Mouse (Mus musculus): ENCODE measurements at regions not wholly inside any gene's neighbourhood (a gene's known extent, or its start where the extent isn't known, plus 50 kb on each side); places are given as distances from the start of the nearest gene placed in this dataset.

GRCm38 (mm10) chr2:160075694-160076093 is 258.3 kb downstream of the Gm826 start:
- Histone ChIP-seq H3K36me3 (replicated peaks) (no peaks in the 10 kb centered on the region), H3K4me3 (no peak overlapping the region), H3K27ac (no peak overlapping the region), H3K9me3 (no peaks in the 10 kb centered on the region), H3K27me3 (ENCODE audit: poor library complexity, severe bottlenecking) (peaks cover 5% of the 10 kb centered on the region; the same call in 1 of the 2 replicates), H3K4me1 (no peaks in the 10 kb centered on the region)
- 85% methylated on average over 3 of the region's 3 CpGs for WGBS
- no peak for DNase-seq (ENCODE audit: extremely low spot score, low spot score)

- 92% methylated on average over 2 of the region's 2 CpGs for WGBS
- no peak for DNase-seq (ENCODE audit: extremely low spot score, low spot score)
- Histone ChIP-seq H3K27me3 (ENCODE audit: poor library complexity, severe bottlenecking) (peaks cover 44% of the 10 kb centered on the region), H3K36me3 (replicated peaks) (no peaks in the 10 kb centered on the region), H3K4me3 (no peak overlapping the region), H3K27ac (no peak overlapping the region), H3K9me3 (no peaks in the 10 kb centered on the region), H3K4me1 (peaks cover 18% of the 10 kb centered on the region)
These were observed 263.5 kb downstream of the Gm826 start for GRCm38 (mm10) chr2:160070441-160070840.

GRCm38 (mm10) chr2:160068772-160069171 is 265.2 kb downstream of the Gm826 start:
- Histone ChIP-seq H3K4me3 (no peak overlapping the region), H3K27me3 (ENCODE audit: poor library complexity, severe bottlenecking) (peaks cover 61% of the 10 kb centered on the region), H3K4me1 (peaks cover 18% of the 10 kb centered on the region), H3K36me3 (replicated peaks) (no peaks in the 10 kb centered on the region), H3K9me3 (no peaks in the 10 kb centered on the region), H3K27ac (no peak overlapping the region)
- DNase-seq (ENCODE audit: extremely low spot score, low spot score), result no peak
- WGBS, result 87% methylated on average over 4 of the region's 4 CpGs

- Histone ChIP-seq H3K4me1 (peaks cover 18% of the 10 kb centered on the region), H3K4me3 (no peak overlapping the region), H3K27ac (no peak overlapping the region), H3K9me3 (no peaks in the 10 kb centered on the region), H3K27me3 (ENCODE audit: poor library complexity, severe bottlenecking) (peaks cover 70% of the 10 kb centered on the region), H3K36me3 (replicated peaks) (no peaks in the 10 kb centered on the region)
- 87% methylated on average over 9 of the region's 9 CpGs for WGBS
- no peak for DNase-seq (ENCODE audit: extremely low spot score, low spot score)
These were observed 266.1 kb downstream of the Gm826 start for GRCm38 (mm10) chr2:160067904-160068303.

GRCm38 (mm10) chr2:160066491-160067303 is 267.3 kb downstream of the Gm826 start:
- 48% methylated on average over 6 of the region's 6 CpGs for WGBS
- no peak for DNase-seq (ENCODE audit: extremely low spot score, low spot score)

GRCm38 (mm10) chr2:160062148-160062937 is 271.6 kb downstream of the Gm826 start:
- Histone ChIP-seq H3K27me3 (ENCODE audit: poor library complexity, severe bottlenecking) (peaks cover 56% of the 10 kb centered on the region), H3K9me3 (no peaks in the 10 kb centered on the region), H3K4me3 (no peak overlapping the region), H3K4me1 (peaks cover 18% of the 10 kb centered on the region), H3K27ac (no peak overlapping the region), H3K36me3 (replicated peaks) (no peaks in the 10 kb centered on the region)
- no peak for DNase-seq (ENCODE audit: extremely low spot score, low spot score)
- 74% methylated on average over 4 of the region's 4 CpGs for WGBS

More at GRCm38 (mm10) chr2:160066491-160067303, 267.3 kb downstream of the Gm826 start:
- Histone ChIP-seq H3K4me3 (no peak overlapping the region), H3K9me3 (no peaks in the 10 kb centered on the region), H3K4me1 (peaks cover 18% of the 10 kb centered on the region), H3K27ac (no peak overlapping the region), H3K36me3 (replicated peaks) (no peaks in the 10 kb centered on the region), H3K27me3 (ENCODE audit: poor library complexity, severe bottlenecking) (peaks cover 82% of the 10 kb centered on the region)

DNA sequence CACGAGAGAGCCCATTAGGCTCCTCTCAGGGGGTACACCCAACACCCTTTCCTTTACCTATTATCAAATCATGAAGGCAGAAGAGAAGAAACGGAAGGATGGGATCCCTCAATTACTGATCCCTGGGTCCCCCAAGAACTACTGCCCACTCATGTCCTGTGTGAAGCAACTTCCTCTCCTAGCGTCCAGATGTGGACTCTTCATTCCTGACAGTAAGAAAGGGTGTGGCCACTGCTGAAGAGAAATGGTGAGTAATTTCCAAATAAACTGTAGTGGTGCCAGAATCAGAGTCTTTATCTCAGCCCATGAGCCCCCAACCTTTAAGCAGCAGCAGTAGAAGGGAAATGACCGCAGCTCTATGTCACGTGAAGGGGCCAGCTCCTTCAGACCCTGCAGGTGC is 273.9 kb downstream of the Gm826 start:
- WGBS, result 87% methylated on average over 5 of the region's 5 CpGs
- no peak overlapping the region for H3K4me3 ChIP-seq
- H3K27me3 ChIP-seq (ENCODE audit: poor library complexity, severe bottlenecking), result peaks cover 39% of the 10 kb centered on the region
- no peaks in the 10 kb centered on the region for H3K4me1 ChIP-seq
- no peak for DNase-seq (ENCODE audit: extremely low spot score, low spot score)
- no peak overlapping the region for H3K27ac ChIP-seq
- no peaks in the 10 kb centered on the region for H3K36me3 ChIP-seq (replicated peaks)
- no peaks in the 10 kb centered on the region for H3K9me3 ChIP-seq

DNA sequence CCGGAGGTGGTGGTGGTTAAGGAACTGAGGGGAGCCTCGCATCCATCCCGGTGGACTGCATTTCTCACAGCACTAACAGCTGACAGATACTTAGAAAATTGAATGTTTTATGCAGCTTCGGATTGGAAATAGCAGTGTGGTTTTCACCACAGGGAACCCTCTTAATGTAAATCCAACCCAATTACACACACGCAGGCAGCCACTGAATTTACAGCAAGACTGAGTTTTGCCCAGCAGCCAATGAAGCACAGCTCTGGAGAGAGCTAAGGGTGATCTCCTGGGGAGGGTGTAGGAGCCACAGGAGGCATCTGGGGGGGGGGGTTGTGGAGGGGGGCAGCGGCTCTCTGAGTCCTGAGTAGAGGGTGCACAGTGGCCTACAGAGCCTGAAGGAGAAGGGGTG is 276.8 kb downstream of the Gm826 start:
- H3K4me1 ChIP-seq, result no peaks in the 10 kb centered on the region
- WGBS, result 58% methylated on average over 6 of the region's 6 CpGs
- DNase-seq (ENCODE audit: extremely low spot score, low spot score), result no peak

GRCm38 (mm10) chr2:160054411-160054810 is 279.6 kb downstream of the Gm826 start:
- no peak overlapping the region for H3K4me3 ChIP-seq
- WGBS, result 93% methylated on average over 14 of the region's 14 CpGs
- H3K27me3 ChIP-seq (ENCODE audit: poor library complexity, severe bottlenecking), result no peaks in the 10 kb centered on the region
- DNase-seq (ENCODE audit: extremely low spot score, low spot score), result no peak
- no peaks in the 10 kb centered on the region for H3K9me3 ChIP-seq
- H3K27ac ChIP-seq, result no peak overlapping the region
- H3K4me1 ChIP-seq, result no peaks in the 10 kb centered on the region
- H3K36me3 ChIP-seq (replicated peaks), result no peaks in the 10 kb centered on the region

More for the DNA sequence above, 276.8 kb downstream of the Gm826 start:
- H3K9me3 ChIP-seq, result no peaks in the 10 kb centered on the region
- H3K27me3 ChIP-seq (ENCODE audit: poor library complexity, severe bottlenecking), result peaks cover 10% of the 10 kb centered on the region; the same call in 1 of the 2 replicates
- no peak overlapping the region for H3K4me3 ChIP-seq
- H3K36me3 ChIP-seq (replicated peaks), result no peaks in the 10 kb centered on the region
- no peak overlapping the region for H3K27ac ChIP-seq

DNA sequence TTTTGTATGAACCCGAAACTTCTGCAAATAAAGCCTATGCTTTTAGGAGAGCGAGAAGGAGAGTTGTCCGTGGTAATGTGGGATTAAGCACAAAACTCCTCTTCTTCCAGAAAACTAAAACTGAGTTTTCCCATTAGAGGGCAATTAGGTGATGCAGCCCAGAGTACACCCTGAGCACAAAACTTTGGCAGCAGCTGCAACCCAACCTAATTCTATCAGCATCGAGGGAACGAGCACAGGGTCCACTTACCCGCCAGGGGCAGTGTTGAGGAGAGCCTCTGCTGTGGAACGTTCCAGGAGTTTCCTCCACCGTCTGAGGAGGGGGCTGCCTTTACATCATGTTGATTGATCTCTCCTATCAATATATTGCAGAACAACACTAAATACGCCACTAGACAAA is 285.7 kb downstream of the Gm826 start:
- Histone ChIP-seq H3K4me3 (no peak overlapping the region), H3K4me1 (peaks cover 7% of the 10 kb centered on the region; the same call in 1 of the 2 replicates), H3K27me3 (ENCODE audit: poor library complexity, severe bottlenecking) (no peaks in the 10 kb centered on the region), H3K36me3 (replicated peaks) (no peaks in the 10 kb centered on the region), H3K27ac (no peak overlapping the region), H3K9me3 (no peaks in the 10 kb centered on the region)
- DNase-seq (ENCODE audit: extremely low spot score, low spot score), result no peak
- 94% methylated on average over 9 of the region's 9 CpGs for WGBS

DNA sequence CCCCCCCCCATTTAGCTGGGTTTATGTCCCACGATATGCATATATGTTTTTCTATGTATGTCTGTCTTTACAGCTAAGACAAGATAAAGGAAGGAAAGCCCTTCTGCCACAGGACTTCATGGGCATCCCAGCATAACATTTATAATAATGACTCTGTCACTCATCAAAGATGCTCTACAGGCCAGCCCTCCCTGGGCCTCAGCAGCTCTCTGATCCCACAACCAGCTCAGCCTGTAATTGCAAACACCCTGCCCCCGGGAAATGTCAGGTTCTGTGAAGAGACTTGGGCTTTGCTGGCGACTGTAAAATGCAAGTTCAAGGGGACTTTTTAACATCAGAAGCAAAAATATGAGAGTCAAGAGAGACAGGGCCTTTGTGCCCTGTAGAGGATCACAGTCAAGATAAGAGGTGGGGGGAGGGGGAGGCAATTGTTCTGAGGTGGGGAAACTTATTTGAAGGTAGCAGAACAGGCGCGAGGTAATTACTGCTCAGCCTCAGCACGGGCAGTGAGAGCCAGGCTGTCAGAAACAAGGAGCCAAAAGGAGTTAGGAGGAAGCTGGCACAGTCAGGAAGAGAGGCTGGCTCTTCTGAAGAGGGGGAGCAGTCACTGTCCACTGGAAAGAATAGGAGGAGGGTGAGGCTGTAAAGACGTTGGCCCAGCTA is 286.9 kb downstream of the Gm826 start:
- WGBS, result 39% methylated on average over 7 of the region's 7 CpGs
- no peak for DNase-seq (ENCODE audit: extremely low spot score, low spot score)
- H3K4me3 ChIP-seq, result no peak overlapping the region

GRCm38 (mm10) chr2:160044591-160044990 is 289.4 kb downstream of the Gm826 start:
- WGBS, result 85% methylated on average over 4 of the region's 4 CpGs
- no peaks in the 10 kb centered on the region for H3K9me3 ChIP-seq
- H3K36me3 ChIP-seq (replicated peaks), result no peaks in the 10 kb centered on the region
- peaks cover 7% of the 10 kb centered on the region; the same call in 1 of the 2 replicates for H3K4me1 ChIP-seq
- no peak overlapping the region for H3K4me3 ChIP-seq
- no peaks in the 10 kb centered on the region for H3K27me3 ChIP-seq (ENCODE audit: poor library complexity, severe bottlenecking)
- no peak for DNase-seq (ENCODE audit: extremely low spot score, low spot score)
- H3K27ac ChIP-seq, result no peak overlapping the region

More for the DNA sequence above, 286.9 kb downstream of the Gm826 start:
- H3K27ac ChIP-seq, result no peak overlapping the region
- H3K36me3 ChIP-seq (replicated peaks), result no peaks in the 10 kb centered on the region
- H3K4me1 ChIP-seq, result peaks cover 7% of the 10 kb centered on the region; the same call in 1 of the 2 replicates
- H3K9me3 ChIP-seq, result no peaks in the 10 kb centered on the region
- no peaks in the 10 kb centered on the region for H3K27me3 ChIP-seq (ENCODE audit: poor library complexity, severe bottlenecking)
